Mouse (Mus musculus) ES-E14 (cell line): ENCODE results near the gene Ncaph. TPM values are rescaled to one million over a fixed set of nuclear protein-coding genes. Genes with fewer than 3 reads are reported as not detected.
"Not testable (repeated sequence)": the region's sequence is repeated elsewhere in the genome, so short reads cannot be mapped to it uniquely, and the experiment has no call there.

Experiments used
- DNase-seq: peaks from one replicate; pipeline ENCODE4 v3.0.0-alpha.2; 2013; ENCODE audit warnings: low read depth, low spot score
- H3K27ac ChIP-seq: 2 replicates; pipeline ENCODE4 v1.5.1; 2012; ENCODE audit warnings: low read depth, mild to moderate bottlenecking, low read length, moderate library complexity, mixed read lengths; ENCODE audit not compliant: poor library complexity, insufficient read depth, severe bottlenecking
- H3K36me3 ChIP-seq: 2 replicates; pipeline ENCODE4 v1.6.1; 2012; ENCODE audit warnings: mild to moderate bottlenecking, low read length, moderate library complexity, mixed read lengths; ENCODE audit not compliant: control insufficient read depth, poor library complexity, insufficient read depth, severe bottlenecking
- H3K4me1 ChIP-seq, 2 experiments: fragments of 150-350 bp in 1 of 2; sonication (generic) in 1 of 2; 2 replicates each; pipeline ENCODE4 v1.6.1; 2012; ENCODE audit warnings: low read length in 2 of 2, mild to moderate bottlenecking in 1 of 2, mixed read lengths in 1 of 2; ENCODE audit not compliant: control insufficient read depth in 2 of 2, insufficient read depth in 2 of 2, poor library complexity in 1 of 2
- H3K4me3 ChIP-seq, 2 experiments: fragments of 150-350 bp in 1 of 2; sonication (generic) in 1 of 2; 2 replicates each; pipeline ENCODE4 v1.5.1; 2012; ENCODE audit warnings: low read length in 2 of 2, low read depth in 1 of 2, mild to moderate bottlenecking in 1 of 2, mixed read lengths in 1 of 2; ENCODE audit not compliant: insufficient read depth in 1 of 2, poor library complexity in 1 of 2, severe bottlenecking in 1 of 2
- H3K9ac ChIP-seq: 2 replicates; pipeline ENCODE4 v1.6.1; 2012; ENCODE audit warnings: low read depth, mild to moderate bottlenecking, low read length, mixed read lengths; ENCODE audit not compliant: poor library complexity, insufficient read depth, severe bottlenecking
- H3K9me3 ChIP-seq: fragments of 150-350 bp; sonication (generic); 2 replicates; pipeline ENCODE4 v1.6.1; 2012; ENCODE audit warnings: low read depth, mild to moderate bottlenecking, low read length; ENCODE audit not compliant: control insufficient read depth, insufficient read depth
- CHD2 ChIP-seq: IDR thresholded peaks from 2 replicates; pipeline ENCODE4 v1.6.1; 2014; ENCODE audit warnings: mild to moderate bottlenecking, low read depth, low read length, inconsistent platforms
- HCFC1 ChIP-seq: IDR thresholded peaks from 2 replicates; pipeline ENCODE4 v1.6.1; 2012; ENCODE audit warnings: low read length, inconsistent platforms, borderline replicate concordance; ENCODE audit not compliant: insufficient read depth
- MAFK ChIP-seq: IDR thresholded peaks from 2 replicates; pipeline ENCODE4 v1.6.1; 2014; ENCODE audit warnings: mild to moderate bottlenecking, low read depth, low read length, inconsistent platforms; ENCODE audit not compliant: insufficient read depth
- ZC3H11A ChIP-seq: IDR thresholded peaks from 2 replicates; pipeline ENCODE4 v1.6.1; 2012; ENCODE audit warnings: low read depth, mild to moderate bottlenecking, inconsistent platforms, low read length, borderline replicate concordance
- ZNF384 ChIP-seq: IDR thresholded peaks from 2 replicates; pipeline ENCODE4 v1.6.1; 2012; ENCODE audit warnings: low read depth, low read length, inconsistent platforms
- in situ Hi-C, 2 experiments: fragments of 600-800 bp; cut with MboI; formaldehyde crosslinking; loops; one replicate each; pipeline ENCODE4 v1.15.1; 2025; ENCODE audit warnings: low sequenced_read_pairs in 2 of 2, inconsistent platforms in 1 of 2; ENCODE audit not compliant: unreplicated experiment in 2 of 2
- total RNA-seq: library from RNA; depleted of rRNA; stranded (reverse); fragments of 300-350 nt; gene quantifications from 2 replicates; pipeline ENCODE4 v1.2.3, GENCODE M21; 2012; rRNA removed

The Ncaph gene
- 45.9 and 47.4 TPM in 2 replicates for total RNA-seq

- Histone ChIP-seq H3K4me1 (peaks cover 1 to 21% of the 10 kb centered on the region in 2 experiments; a peak in 2 of 4 replicates), H3K27ac (peak within 1 kb of the TSS; percentile 96), H3K9ac (peak within 1 kb of the TSS; percentile 98), H3K4me3 (peak within 1 kb of the TSS; percentile 89 to 98), H3K36me3 (no peaks in the 10 kb centered on the region), H3K9me3 (no peaks in the 10 kb centered on the region)
- TF ChIP-seq MAFK = no peak
- no peak for TF ChIP-seq ZNF384
- TF ChIP-seq ZC3H11A = no peak
- TF ChIP-seq CHD2 = no peak
- TF ChIP-seq HCFC1 = 0 out of 2 replicates have a peak, but pooled peaks have one; percentile 10
- DNase-seq = peak; percentile 78
- in situ Hi-C loops = no loop called here
Measured at GRCm38 (mm10) chr2:127133621-127134461, at the start of gene Ncaph. Gene Ncaph, minus strand, starts transcription at chr2:127133954.

- peak overlapping the region; percentile 82 to 86 for H3K4me3 ChIP-seq
- H3K9me3 ChIP-seq = no peaks in the 10 kb centered on the region
- peak overlapping the region; percentile 95 for H3K27ac ChIP-seq
- peaks cover 0 to 3% of the 10 kb centered on the region in 2 experiments; a peak in 1 of 4 replicates for H3K4me1 ChIP-seq
- in situ Hi-C loops = no loop called here
- peak; percentile 84 for DNase-seq
- peak overlapping the region; percentile 93 for H3K9ac ChIP-seq
- TF ChIP-seq MAFK (no peak), HCFC1 (peak; percentile 18; the same call in 1 of the 2 replicates), CHD2 (peak; percentile 87)
- H3K36me3 ChIP-seq = no peaks in the 10 kb centered on the region
Measured at GRCm38 (mm10) chr2:127182598-127183381, 49.0 kb upstream of the Ncaph start.

DNA sequence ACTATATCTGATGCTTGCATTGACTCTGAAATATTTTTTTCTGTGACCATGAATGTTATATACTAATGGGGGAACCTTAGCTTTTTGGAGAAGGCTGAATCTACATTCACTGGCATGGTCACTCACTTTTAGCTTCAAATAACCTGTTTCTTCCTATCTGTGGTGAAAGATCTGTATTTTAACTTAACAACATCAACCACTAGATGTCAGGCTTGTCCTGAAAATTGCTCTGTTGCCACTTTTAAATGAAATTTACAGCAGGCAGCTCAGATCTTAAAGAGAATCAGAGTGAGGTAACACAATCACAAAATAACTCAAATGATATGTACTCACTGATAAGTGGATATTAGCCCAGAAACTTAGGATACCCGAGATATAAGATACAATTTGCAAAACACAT, 32.5 kb upstream of the Ncaph start:
- H3K4me3 ChIP-seq, DNase-seq, H3K4me1 ChIP-seq, H3K27ac ChIP-seq, H3K36me3 ChIP-seq, in situ Hi-C loops, H3K9me3 ChIP-seq, H3K9ac ChIP-seq: not testable (repeated sequence)
- TF ChIP-seq ZC3H11A = 0 out of 2 replicates have a peak, but pooled peaks have one; percentile 33

DNA sequence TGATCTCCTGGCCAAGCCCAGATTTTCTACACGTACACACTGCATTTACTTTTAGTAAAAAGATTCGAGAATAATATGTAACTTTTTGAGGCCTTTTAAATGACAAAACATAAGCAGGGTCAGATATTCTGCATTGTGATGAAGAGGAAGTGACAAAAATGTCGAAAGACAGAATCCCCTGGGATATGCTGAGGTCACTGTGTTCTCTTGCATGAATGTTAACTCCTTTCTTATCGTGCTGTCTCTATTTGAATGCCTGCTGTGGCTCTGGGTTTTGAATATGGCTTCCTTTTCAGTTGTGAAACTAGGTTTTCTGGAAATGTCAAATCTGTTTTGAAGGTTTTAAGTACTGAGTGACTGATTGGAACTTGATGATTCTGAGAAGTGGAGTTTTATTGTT, 31.9 kb upstream of the Ncaph start:
- DNase-seq = no peak
- H3K36me3 ChIP-seq = no peaks in the 10 kb centered on the region
- H3K9me3 ChIP-seq = no peaks in the 10 kb centered on the region
- in situ Hi-C loops = no loop called here
- H3K9ac ChIP-seq = no peak overlapping the region
- H3K27ac ChIP-seq = no peak overlapping the region
- no peak overlapping the region for H3K4me3 ChIP-seq
- H3K4me1 ChIP-seq = no peaks in the 10 kb centered on the region
- TF ChIP-seq CHD2 (no peak), ZC3H11A (no peak), MAFK (no peak), ZNF384 (no peak), HCFC1 (no peak)
